Comparison of ENCODE assay signal across 19 mouse cellular contexts in genomic region chr2:35809141-35809540, GRCm38 (mm10).
DNase-seq lines count a peak whose midpoint lies in the region; ATAC-seq lines count a peak whose summit lies in the region.
"Had no signal": no experiment of that assay in that cellular context is flagged by ENCODE, and none has a peak within 500 bp of the region (broad histone marks: within the 10 kb centered on the region; RNA-seq: fewer than 3 reads in every experiment).

No protein-coding gene starts in this region.

- H3K9me3 ChIP-seq in hindbrain, embryonic 15.5 days: no peaks in the 10 kb centered on the region
- H3K9me3 ChIP-seq in hindbrain, embryonic 13.5 days: no peaks in the 10 kb centered on the region
- no peaks in the 10 kb centered on the region for H3K9me3 ChIP-seq in midbrain, embryonic 14.5 days (ENCODE audit: control insufficient read depth, low read length)
- H3K9me3 ChIP-seq in midbrain, embryonic 15.5 days: no peaks in the 10 kb centered on the region
- H3K9me3 ChIP-seq in heart, embryonic 11.5 days (replicated peaks; ENCODE audit: control insufficient read depth, low read length): no peaks in the 10 kb centered on the region
- H3K9me3 ChIP-seq: limb, embryonic 13.5 days; liver, embryonic 15.5 days; midbrain, embryonic 12.5 days; stomach, embryonic 15.5 days had no signal

- peak; percentile 39 for DNase-seq in embryo, embryonic 10 days (ENCODE audit: low spot score)
- no peak for DNase-seq in embryo, embryonic 11 days
- peak; percentile 64 for DNase-seq in midbrain, embryonic 14.5 days
- DNase-seq in telencephalon, adult 2 months (ENCODE audit: low read depth, low spot score): peak; percentile 42
- DNase-seq: adrenal gland, postnatal 25 days; cerebellum, adult 11 months; cerebellum, postnatal 36 days; kidney, adult 8-10 months; layer of hippocampus, postnatal 36 days; lung, postnatal 14 days had no signal

- 19% methylated on average over 3 of the region's 3 CpGs for WGBS in hindbrain, embryonic 15.5 days
- 25% methylated on average over 3 of the region's 3 CpGs for whole genome bisulfite sequencing in hindbrain, embryonic 13.5 days
- WGBS in midbrain, embryonic 14.5 days: 22% methylated on average over 3 of the region's 3 CpGs
- 19% methylated on average over 3 of the region's 3 CpGs for WGBS in midbrain, embryonic 15.5 days
- 41% methylated on average over 3 of the region's 3 CpGs for WGBS in heart, embryonic 11.5 days (ENCODE audit: insufficient replicate concordance)

- 0 out of 2 replicates have a peak, but pooled peaks have one; percentile 13 for ATAC-seq in hindbrain, embryonic 15.5 days (ENCODE audit: low FRiP score, low read depth)
- no peak for ATAC-seq in hindbrain, embryonic 13.5 days (ENCODE audit: low FRiP score)
- ATAC-seq in midbrain, embryonic 14.5 days (ENCODE audit: low FRiP score, low TSS enrichment): no peak
- ATAC-seq in midbrain, embryonic 15.5 days (replicated peaks): no peak
- no peak for ATAC-seq in heart, embryonic 11.5 days (replicated peaks; ENCODE audit: insufficient number of reproducible peaks, low FRiP score, low TSS enrichment)
- ATAC-seq: activated CD4-positive, CD25-positive, alpha-beta regulatory T cell, adult 4 months had no signal

- H3K27ac ChIP-seq in hindbrain, embryonic 15.5 days (replicated peaks): no peak overlapping the region
- no peak overlapping the region for H3K27ac ChIP-seq in hindbrain, embryonic 13.5 days
- no peak overlapping the region for H3K27ac ChIP-seq in midbrain, embryonic 14.5 days (replicated peaks; ENCODE audit: low read depth, low read length)
- no peak overlapping the region for H3K27ac ChIP-seq in midbrain, embryonic 15.5 days
- no peak overlapping the region for H3K27ac ChIP-seq in heart, embryonic 11.5 days (ENCODE audit: low read depth, low read length)
- H3K27ac ChIP-seq: limb, embryonic 13.5 days; liver, embryonic 15.5 days; midbrain, embryonic 12.5 days; stomach, embryonic 15.5 days had no signal

- H3K9ac ChIP-seq in hindbrain, embryonic 15.5 days: no peak overlapping the region
- no peak overlapping the region for H3K9ac ChIP-seq in hindbrain, embryonic 13.5 days
- no peak overlapping the region for H3K9ac ChIP-seq in midbrain, embryonic 14.5 days (replicated peaks; ENCODE audit: low read length)
- H3K9ac ChIP-seq in midbrain, embryonic 15.5 days: no peak overlapping the region
- no peak overlapping the region for H3K9ac ChIP-seq in heart, embryonic 11.5 days (ENCODE audit: low read depth, low read length)
- H3K9ac ChIP-seq: limb, embryonic 13.5 days; liver, embryonic 15.5 days; midbrain, embryonic 12.5 days; stomach, embryonic 15.5 days had no signal

- peaks cover 16% of the 10 kb centered on the region for H3K4me1 ChIP-seq in hindbrain, embryonic 15.5 days (replicated peaks)
- peaks cover 28% of the 10 kb centered on the region for H3K4me1 ChIP-seq in hindbrain, embryonic 13.5 days (replicated peaks)
- H3K4me1 ChIP-seq in midbrain, embryonic 14.5 days (ENCODE audit: control insufficient read depth, insufficient read depth, low read length): peaks cover 16% of the 10 kb centered on the region
- H3K4me1 ChIP-seq in midbrain, embryonic 15.5 days: peaks cover 21% of the 10 kb centered on the region
- peaks cover 9% of the 10 kb centered on the region; the same call in 1 of the 2 replicates for H3K4me1 ChIP-seq in heart, embryonic 11.5 days (ENCODE audit: control insufficient read depth, insufficient read depth, low read length)
- H3K4me1 ChIP-seq: limb, embryonic 13.5 days; liver, embryonic 15.5 days had no signal

- H3K4me3 ChIP-seq in hindbrain, embryonic 15.5 days: no peak overlapping the region
- no peak overlapping the region for H3K4me3 ChIP-seq in hindbrain, embryonic 13.5 days
- no peak overlapping the region for H3K4me3 ChIP-seq in midbrain, embryonic 14.5 days (replicated peaks; ENCODE audit: low read depth, low read length)
- H3K4me3 ChIP-seq in midbrain, embryonic 15.5 days: no peak overlapping the region
- H3K4me3 ChIP-seq in heart, embryonic 11.5 days (ENCODE audit: low read depth, low read length): no peak overlapping the region
- H3K4me3 ChIP-seq: limb, embryonic 13.5 days; liver, embryonic 15.5 days; midbrain, embryonic 12.5 days; stomach, embryonic 15.5 days had no signal

- no peak overlapping the region for H3K4me2 ChIP-seq in hindbrain, embryonic 15.5 days
- H3K4me2 ChIP-seq in hindbrain, embryonic 13.5 days: no peak overlapping the region
- H3K4me2 ChIP-seq in midbrain, embryonic 14.5 days (ENCODE audit: low read length): no peak overlapping the region
- H3K4me2 ChIP-seq in midbrain, embryonic 15.5 days: no peak overlapping the region
- no peak overlapping the region for H3K4me2 ChIP-seq in heart, embryonic 11.5 days
- H3K4me2 ChIP-seq: limb, embryonic 13.5 days; liver, embryonic 15.5 days; midbrain, embryonic 12.5 days; stomach, embryonic 15.5 days had no signal

- no peaks in the 10 kb centered on the region for H3K27me3 ChIP-seq in hindbrain, embryonic 15.5 days
- H3K27me3 ChIP-seq in hindbrain, embryonic 13.5 days: no peaks in the 10 kb centered on the region
- H3K27me3 ChIP-seq in midbrain, embryonic 14.5 days (ENCODE audit: control insufficient read depth, insufficient read depth, low read length): no peaks in the 10 kb centered on the region
- no peaks in the 10 kb centered on the region for H3K27me3 ChIP-seq in midbrain, embryonic 15.5 days (replicated peaks)
- H3K27me3 ChIP-seq in heart, embryonic 11.5 days (ENCODE audit: control insufficient read depth, insufficient read depth, low read length): no peaks in the 10 kb centered on the region
- H3K27me3 ChIP-seq: limb, embryonic 13.5 days; midbrain, embryonic 12.5 days; stomach, embryonic 15.5 days had no signal

- H3K36me3 ChIP-seq in hindbrain, embryonic 15.5 days: no peaks in the 10 kb centered on the region
- no peaks in the 10 kb centered on the region for H3K36me3 ChIP-seq in hindbrain, embryonic 13.5 days
- no peaks in the 10 kb centered on the region for H3K36me3 ChIP-seq in midbrain, embryonic 14.5 days (ENCODE audit: control insufficient read depth, insufficient read depth, low read length)
- H3K36me3 ChIP-seq in midbrain, embryonic 15.5 days (replicated peaks): no peaks in the 10 kb centered on the region
- H3K36me3 ChIP-seq in heart, embryonic 11.5 days (ENCODE audit: control insufficient read depth, insufficient read depth, low read length): no peaks in the 10 kb centered on the region
- H3K36me3 ChIP-seq: limb, embryonic 13.5 days; liver, embryonic 15.5 days; midbrain, embryonic 12.5 days; stomach, embryonic 15.5 days had no signal
